Mouse (Mus musculus) kidney, adult 2 months (tissue): ENCODE measurements around the gene Khdrbs1.

Source experiments
- CTCF ChIP-seq: fragments of 200-500 bp; conservative IDR thresholded peaks from 2 replicates; pipeline ENCODE4 v1.5.1; 2011; ENCODE audit warnings: low read depth, mild to moderate bottlenecking, control low read depth, low read length, moderate library complexity, mixed read lengths; ENCODE audit not compliant: insufficient read depth, insufficient read length
- POLR2A ChIP-seq: fragments of 200-500 bp; IDR thresholded peaks from one replicate; pipeline ENCODE4 v1.6.1; 2011; ENCODE audit warnings: low read depth, low read length, control low read depth

DNA sequence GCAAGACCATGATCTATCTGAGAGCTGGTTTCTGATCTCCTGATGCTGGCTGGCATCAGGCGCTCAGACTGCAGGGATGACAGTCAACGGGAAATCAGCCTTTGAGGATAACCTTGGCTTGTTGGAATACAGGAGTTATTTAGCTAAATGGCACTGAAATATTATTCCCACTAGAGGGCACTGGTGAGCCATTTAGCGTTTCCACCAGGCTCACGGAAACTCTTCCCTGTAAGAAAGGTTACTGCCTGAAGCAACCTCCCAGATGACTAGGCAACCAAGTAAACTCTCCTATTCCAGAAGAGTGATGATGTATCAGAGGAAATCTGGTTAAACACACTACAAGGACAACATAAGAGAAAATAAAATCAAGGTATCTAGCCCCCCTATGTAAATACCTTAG is 43.1 kb upstream of the Khdrbs1 start:
- TF ChIP-seq CTCF (peak; percentile 84), POLR2A (no peak)
